8 mouse cellular contexts compared by ENCODE assay signal in the genomic region with DNA sequence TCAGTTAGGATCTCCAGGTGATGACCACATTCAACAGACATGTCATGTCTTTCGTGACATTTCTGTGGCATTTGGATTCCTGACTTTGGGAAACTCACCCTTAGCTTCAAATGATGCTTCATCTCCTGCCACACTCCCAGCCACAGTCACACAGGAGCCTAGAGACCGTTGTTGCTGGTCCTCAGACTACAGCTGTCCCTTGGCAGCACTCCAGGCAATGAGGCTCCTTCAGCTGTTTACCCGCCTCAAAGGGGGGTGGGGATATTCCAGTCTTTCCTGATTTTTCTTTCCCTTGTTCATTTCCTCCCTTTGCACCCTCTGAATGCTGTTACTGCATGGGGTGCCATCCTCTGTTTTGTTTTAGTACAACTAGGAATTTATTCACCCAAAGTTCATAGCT.
DNase-seq lines count a peak whose midpoint lies in the region; TF ChIP-seq lines count a peak whose summit lies in the region.

No protein-coding gene starts in this region.

- intact Hi-C loops in left cerebral cortex, postnatal 4 days (cut with DNase I): no loop called here

- H3K27me3 ChIP-seq in myocyte (ENCODE audit: control insufficient read depth, insufficient read depth, insufficient read length): no peaks in the 10 kb centered on the region

- H3K4me2 ChIP-seq in myocyte (ENCODE audit: low read depth): peak overlapping the region; percentile 82

- no peak overlapping the region for H3K4me3 ChIP-seq in myocyte

- DNase-seq in left cerebral cortex, postnatal 4 days: peak; percentile 91
- no peak for DNase-seq in left cerebral cortex, adult 8-10 months (ENCODE audit: low spot score in 2 of 2)
- peak; percentile 48 for DNase-seq in cerebellum, adult 8-10 months
- DNase-seq in heart, adult 18-20 months: peak; percentile 78
- DNase-seq in kidney, adult 9 months: peak; percentile 20
- no peak for DNase-seq in T-cell, adult 2 months (ENCODE audit: low spot score)
- DNase-seq in spleen, adult 18-20 months: no peak

- H3K79me2 ChIP-seq in myocyte (ENCODE audit: control insufficient read depth, insufficient read depth): peaks cover 95% of the 10 kb centered on the region

- no peak overlapping the region for H3ac ChIP-seq in myocyte (ENCODE audit: control insufficient read depth, insufficient read length)

- H3K36me3 ChIP-seq in myocyte (ENCODE audit: control insufficient read depth, insufficient read depth): peaks cover 6% of the 10 kb centered on the region

- peak; percentile 49 for TF ChIP-seq POLR2A in myocyte (IDR thresholded peaks at IDR 0.05; ENCODE audit: insufficient read length, low read depth)

TF ChIP-seq in myocyte, 11 proteins besides CTCF, POLR2A, EP300 and RAD21:
- peak; percentile 94 for TF ChIP-seq TCF12 (IDR thresholded peaks at IDR 0.05; ENCODE audit: insufficient read depth, poor library complexity, severe bottlenecking)
- no peak for TF ChIP-seq MAX (IDR thresholded peaks at IDR 0.05; ENCODE audit: low read depth)
- peak; percentile 97 to 98 (median 98) for TF ChIP-seq MYOD1 (IDR thresholded peaks at IDR 0.05; ENCODE audit: control insufficient read depth in 1 of 3, insufficient read length in 2 of 3, low read depth in 2 of 3)
- TF ChIP-seq POLR2AphosphoS2 (IDR thresholded peaks at IDR 0.05; ENCODE audit: insufficient read length, low read depth): peak; percentile 73
- TF ChIP-seq MYOG (IDR thresholded peaks at IDR 0.05; ENCODE audit: control insufficient read depth in 1 of 3, insufficient read depth in 1 of 3, insufficient read length in 2 of 3, low read depth in 2 of 3): peak; percentile 92 to 98 (median 97)
- TF ChIP-seq TCF3 (IDR thresholded peaks at IDR 0.05; ENCODE audit: insufficient read length, low read depth): peak; percentile 66
- TF ChIP-seq SRF (IDR thresholded peaks at IDR 0.05; ENCODE audit: control insufficient read depth, insufficient read length, low read depth): no peak

Comparison
In these comparisons a context has a peak if more than half of its experiments do, and no peak if none do; other contexts are left out.
1. DNase-seq: peak in left cerebral cortex, postnatal 4 days (single experiment), cerebellum, adult 8-10 months (single experiment), heart, adult 18-20 months (2 of 2) and kidney, adult 9 months (single experiment); none in left cerebral cortex, adult 8-10 months (0 of 2), T-cell, adult 2 months (single experiment) and spleen, adult 18-20 months (0 of 2).